Mouse (Mus musculus): ENCODE measurements around the gene Plcb1.

DNA sequence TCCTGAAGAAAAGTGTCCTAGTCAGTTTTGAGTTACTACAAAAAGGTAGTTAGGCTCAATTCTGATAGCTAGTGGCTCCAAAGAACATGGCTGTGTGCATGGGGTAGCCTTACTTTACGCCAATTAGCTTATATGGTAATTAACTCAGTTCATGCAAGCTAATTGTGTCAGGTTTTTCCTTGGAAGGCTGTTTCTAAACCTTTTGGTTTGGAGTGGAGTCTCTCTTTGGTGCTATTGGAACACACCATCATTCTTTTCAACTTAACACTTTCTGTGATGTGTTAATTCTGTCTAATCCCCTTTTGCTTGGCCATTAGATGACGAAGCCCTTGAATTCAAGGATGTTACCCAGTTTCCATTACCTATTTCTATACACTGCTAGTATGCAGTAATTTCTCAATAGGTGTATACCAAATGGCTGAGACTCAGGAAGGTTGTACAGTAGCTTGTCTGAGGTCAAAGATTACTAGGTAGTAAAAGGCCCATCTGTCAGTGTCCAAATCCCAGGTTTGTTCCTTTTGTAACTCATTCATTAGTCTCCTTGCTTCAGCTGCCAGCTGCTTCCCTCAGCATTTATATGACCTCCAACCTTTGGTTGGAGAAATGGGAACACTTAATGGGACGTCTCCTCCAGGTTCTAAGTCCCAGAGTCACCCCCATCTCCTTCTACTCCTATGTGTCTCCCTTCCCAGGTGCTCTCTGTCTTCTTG is 42.1 kb downstream of the Plcb1 start:
- no peak for TF ChIP-seq CTCF (IDR thresholded peaks at IDR 0.05; ENCODE audit: low read depth)
- no peak for TF ChIP-seq EP300 (IDR thresholded peaks at IDR 0.05; ENCODE audit: low read depth)
